Mouse (Mus musculus): ENCODE results near the gene Itga9. TPM values are rescaled to one million over a fixed set of nuclear protein-coding genes. Genes with fewer than 3 reads are reported as not detected.

Gene Itga9
- total and polyA plus RNA-seq, 2 experiments from 2014 or later, result 0.99 to 3.3 TPM

DNA sequence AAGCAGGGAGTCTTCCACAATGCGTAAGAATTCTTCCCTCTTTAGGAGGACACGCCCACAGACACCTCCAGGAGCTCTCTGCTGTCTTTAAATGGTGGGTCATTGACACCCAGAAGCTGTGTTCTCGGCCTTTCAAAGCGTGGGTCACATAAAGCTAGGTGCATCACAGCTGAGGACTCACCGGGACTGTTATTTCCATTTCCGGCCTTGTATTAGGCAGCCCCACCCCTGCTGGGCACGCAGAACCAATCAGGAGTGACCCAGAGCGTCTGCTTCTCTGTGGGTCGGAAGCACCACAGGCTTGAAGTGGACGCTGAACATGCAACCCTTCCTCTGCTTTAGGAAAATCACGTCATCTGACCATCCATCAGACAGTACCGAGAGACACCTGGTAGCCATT is 255.7 kb downstream of the Itga9 start:
- TF ChIP-seq CTCF (IDR thresholded peaks at IDR 0.05; ENCODE audit: low read depth), result no peak
- 87% methylated on average over 12 of the region's 12 CpGs for WGBS
- ATAC-seq (no peak), DNase-seq (no peak)
- Histone ChIP-seq H3K9me3 (ENCODE audit: low read length) (no peaks in the 10 kb centered on the region), H3K4me2 (ENCODE audit: low read depth) (no peak overlapping the region), H3K27me3 (ENCODE audit: insufficient read depth, low read length) (no peaks in the 10 kb centered on the region), H3K27ac (ENCODE audit: low read depth, low read length) (no peak overlapping the region), H3K4me1 (ENCODE audit: insufficient read depth) (no peaks in the 10 kb centered on the region), H3K9ac (no peak overlapping the region), H3K4me3 (ENCODE audit: low read depth, low read length) (no peak overlapping the region), H3K36me3 (ENCODE audit: insufficient read depth) (no peaks in the 10 kb centered on the region)

DNA sequence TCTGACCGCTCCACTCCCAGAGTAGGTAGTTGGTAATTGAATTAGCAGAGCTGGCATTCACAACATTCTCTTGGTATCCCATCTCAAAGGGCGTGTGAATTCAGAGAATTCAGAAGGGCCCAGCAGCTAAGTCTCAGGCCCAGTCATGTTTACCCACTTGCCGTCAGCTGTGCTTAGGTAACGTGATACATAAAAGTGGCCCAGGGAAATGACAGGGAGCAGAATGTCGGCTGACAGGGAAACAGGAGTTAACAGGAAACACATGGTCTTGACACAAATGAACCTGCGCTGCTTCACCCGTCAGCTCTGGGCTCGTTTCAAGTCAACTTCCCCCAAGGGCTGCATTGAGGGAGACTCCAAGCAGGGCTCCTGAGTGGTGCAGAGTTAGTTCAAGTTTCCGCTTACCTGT is 256.4 kb downstream of the Itga9 start:
- no peak overlapping the region for H3K4me2 ChIP-seq (ENCODE audit: low read depth)
- DNase-seq (no peak), ATAC-seq (no peak)
- 79% methylated on average over 9 of the region's 9 CpGs for WGBS
- TF ChIP-seq CTCF (IDR thresholded peaks at IDR 0.05; ENCODE audit: low read depth), result no peak
- H3K36me3 ChIP-seq (ENCODE audit: insufficient read depth), result no peaks in the 10 kb centered on the region
- H3K4me1 ChIP-seq (ENCODE audit: insufficient read depth), result no peaks in the 10 kb centered on the region
- no peaks in the 10 kb centered on the region for H3K9me3 ChIP-seq (ENCODE audit: low read length)
- H3K4me3 ChIP-seq (ENCODE audit: low read depth, low read length), result no peak overlapping the region
- H3K27ac ChIP-seq (ENCODE audit: low read depth, low read length), result no peak overlapping the region
- no peaks in the 10 kb centered on the region for H3K27me3 ChIP-seq (ENCODE audit: insufficient read depth, low read length)
- no peak overlapping the region for H3K9ac ChIP-seq

DNA sequence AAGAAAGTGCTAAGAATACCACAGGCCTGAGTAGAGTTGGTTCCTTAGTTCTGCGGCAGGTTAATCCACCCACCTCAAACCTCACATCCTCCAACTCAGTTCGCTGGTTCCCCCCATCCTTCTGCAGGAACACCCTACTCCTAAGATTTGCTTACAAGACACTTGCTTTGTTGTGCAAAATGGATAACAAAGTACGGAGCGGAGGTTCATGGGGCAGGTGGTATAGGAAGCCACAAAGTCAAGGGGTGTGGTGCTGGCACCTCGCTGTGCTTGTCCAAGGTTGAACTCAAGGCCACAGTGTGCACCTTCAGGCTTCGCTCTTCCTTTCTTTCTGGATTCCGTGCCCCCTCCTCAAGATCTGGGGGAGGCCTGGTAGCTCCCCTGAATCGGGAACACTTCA is 257.0 kb downstream of the Itga9 start:
- no peak for DNase-seq
- H3K9me3 ChIP-seq (ENCODE audit: low read length), result no peaks in the 10 kb centered on the region
- no peak overlapping the region for H3K9ac ChIP-seq
- H3K4me3 ChIP-seq (ENCODE audit: low read depth, low read length), result no peak overlapping the region
- H3K4me1 ChIP-seq (ENCODE audit: insufficient read depth), result no peaks in the 10 kb centered on the region
- ATAC-seq, result no peak
- H3K27ac ChIP-seq (ENCODE audit: low read depth, low read length), result no peak overlapping the region
- H3K27me3 ChIP-seq (ENCODE audit: insufficient read depth, low read length), result no peaks in the 10 kb centered on the region; the same call in 1 of the 2 replicates
- TF ChIP-seq CTCF (IDR thresholded peaks at IDR 0.05; ENCODE audit: low read depth), result no peak
- 90% methylated on average over 8 of the region's 8 CpGs for WGBS
- no peaks in the 10 kb centered on the region for H3K36me3 ChIP-seq (ENCODE audit: insufficient read depth)
- H3K4me2 ChIP-seq (ENCODE audit: low read depth), result no peak overlapping the region

DNA sequence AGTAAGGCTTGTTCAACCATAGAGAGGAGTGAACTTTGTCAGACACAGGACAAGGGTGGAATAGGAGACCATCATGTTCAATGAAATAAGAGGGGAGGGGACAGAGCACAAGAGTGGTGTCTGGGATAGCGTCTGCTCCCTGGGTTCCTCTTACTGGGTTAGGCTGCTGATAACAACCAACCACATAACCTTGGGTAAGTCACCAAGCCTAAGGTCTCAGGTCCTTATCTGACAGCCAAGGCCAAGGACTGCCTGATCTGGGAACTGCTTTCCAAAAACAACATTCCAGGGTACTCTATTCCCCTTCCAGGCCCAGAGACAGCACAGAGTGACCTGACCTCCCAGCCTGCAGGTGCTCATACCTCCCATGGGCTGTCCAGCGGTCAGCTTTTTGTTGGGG is 260.5 kb downstream of the Itga9 start:
- Histone ChIP-seq H3K4me1 (ENCODE audit: insufficient read depth) (no peaks in the 10 kb centered on the region), H3K27me3 (ENCODE audit: insufficient read depth, low read length) (no peaks in the 10 kb centered on the region; the same call in 1 of the 2 replicates), H3K36me3 (ENCODE audit: insufficient read depth) (no peaks in the 10 kb centered on the region), H3K4me2 (ENCODE audit: low read depth) (no peak overlapping the region), H3K9me3 (ENCODE audit: low read length) (no peaks in the 10 kb centered on the region), H3K27ac (ENCODE audit: low read depth, low read length) (no peak overlapping the region), H3K9ac (no peak overlapping the region), H3K4me3 (ENCODE audit: low read depth, low read length) (no peak overlapping the region)
- 93% methylated on average over 2 of the region's 2 CpGs for WGBS
- ATAC-seq, result no peak
- no peak for DNase-seq
- no peak for TF ChIP-seq CTCF (IDR thresholded peaks at IDR 0.05; ENCODE audit: low read depth)

DNA sequence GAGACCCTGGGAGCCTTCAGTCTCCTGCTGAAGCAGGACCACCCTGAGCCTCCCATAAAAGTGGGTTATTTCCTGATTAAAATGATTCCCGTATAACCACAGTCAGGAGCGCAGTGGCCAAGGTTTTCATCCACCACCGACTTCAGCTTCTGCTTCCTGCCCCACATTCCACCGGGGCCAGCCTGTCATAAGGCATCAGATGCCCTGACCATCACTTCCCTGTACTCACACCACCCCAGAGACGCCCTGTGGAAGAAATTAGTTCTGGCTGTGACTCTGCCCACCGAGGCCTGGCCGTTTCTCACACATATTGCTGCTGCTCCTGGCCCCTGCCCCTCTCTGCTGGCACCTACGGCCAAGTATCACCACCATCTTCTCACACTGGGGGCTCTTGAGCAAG is 261.4 kb downstream of the Itga9 start:
- Histone ChIP-seq H3K27me3 (ENCODE audit: insufficient read depth, low read length) (no peaks in the 10 kb centered on the region; the same call in 1 of the 2 replicates), H3K4me3 (ENCODE audit: low read depth, low read length) (no peak overlapping the region), H3K36me3 (ENCODE audit: insufficient read depth) (no peaks in the 10 kb centered on the region), H3K4me1 (ENCODE audit: insufficient read depth) (no peaks in the 10 kb centered on the region), H3K4me2 (ENCODE audit: low read depth) (no peak overlapping the region), H3K9me3 (ENCODE audit: low read length) (no peaks in the 10 kb centered on the region), H3K27ac (ENCODE audit: low read depth, low read length) (no peak overlapping the region), H3K9ac (no peak overlapping the region)
- ATAC-seq (no peak), DNase-seq (no peak)
- WGBS, result 95% methylated on average over 8 of the region's 8 CpGs
- TF ChIP-seq CTCF (IDR thresholded peaks at IDR 0.05; ENCODE audit: low read depth), result no peak

DNA sequence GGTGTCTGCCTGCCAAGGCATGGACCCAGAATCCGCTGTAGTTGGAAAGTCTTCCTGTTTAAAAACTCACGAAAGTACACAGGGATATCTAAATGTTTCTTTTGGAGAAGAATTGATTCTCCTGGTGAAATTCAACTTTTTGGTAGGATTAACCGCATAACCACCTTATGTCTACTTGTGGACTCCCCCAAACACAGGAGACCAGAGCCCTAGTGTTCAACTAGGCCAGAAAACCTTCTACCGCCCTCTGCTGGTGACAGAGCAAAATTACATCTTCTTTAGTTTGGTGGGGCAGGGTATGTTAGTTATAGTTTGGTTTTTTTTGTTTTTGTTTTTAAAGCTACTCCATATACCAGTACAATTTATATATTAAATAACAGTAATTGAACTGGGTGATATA is 264.6 kb downstream of the Itga9 start:
- no peak; the same call in 1 of the 2 replicates for ATAC-seq
- no peaks in the 10 kb centered on the region for H3K36me3 ChIP-seq (ENCODE audit: insufficient read depth)

DNA sequence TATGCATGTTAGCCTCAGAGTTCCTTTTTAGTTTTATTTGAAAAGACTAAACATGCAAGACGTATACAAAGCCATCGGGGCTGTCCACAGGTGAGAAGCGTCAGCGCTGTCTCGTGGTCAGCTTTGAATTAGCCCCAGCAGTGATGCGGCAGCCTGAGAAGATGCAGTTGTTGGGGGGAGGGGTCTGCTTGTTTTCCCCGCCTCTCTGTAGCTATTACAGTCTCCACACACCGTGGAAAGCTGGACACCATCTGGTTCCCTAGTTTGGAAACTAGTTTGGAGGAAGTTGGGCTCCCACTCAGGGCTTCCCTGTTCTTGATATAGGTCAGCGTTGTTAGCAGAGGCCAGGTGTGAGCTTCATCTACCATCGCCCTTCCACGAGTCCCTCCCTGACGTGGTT is 266.5 kb downstream of the Itga9 start:
- no peak overlapping the region for H3K27ac ChIP-seq (ENCODE audit: low read depth, low read length)
- no peaks in the 10 kb centered on the region for H3K9me3 ChIP-seq (ENCODE audit: low read length)
- 90% methylated on average over 12 of the region's 12 CpGs for WGBS
- H3K36me3 ChIP-seq (ENCODE audit: insufficient read depth), result no peaks in the 10 kb centered on the region
- H3K4me1 ChIP-seq (ENCODE audit: insufficient read depth), result no peaks in the 10 kb centered on the region
- no peak overlapping the region for H3K9ac ChIP-seq
- H3K27me3 ChIP-seq (ENCODE audit: insufficient read depth, low read length), result no peaks in the 10 kb centered on the region; the same call in 1 of the 2 replicates
- H3K4me2 ChIP-seq (ENCODE audit: low read depth), result no peak overlapping the region
- no peak overlapping the region for H3K4me3 ChIP-seq (ENCODE audit: low read depth, low read length)
- ATAC-seq (no peak), DNase-seq (no peak)
- no peak for TF ChIP-seq CTCF (IDR thresholded peaks at IDR 0.05; ENCODE audit: low read depth)

More for the DNA sequence above, 264.6 kb downstream of the Itga9 start:
- WGBS, result 45% methylated on average over 4 of the region's 4 CpGs
- H3K9me3 ChIP-seq (ENCODE audit: low read length), result no peaks in the 10 kb centered on the region
- H3K4me3 ChIP-seq (ENCODE audit: low read depth, low read length), result no peak overlapping the region
- DNase-seq, result peak; percentile 72
- no peaks in the 10 kb centered on the region; the same call in 1 of the 2 replicates for H3K27me3 ChIP-seq (ENCODE audit: insufficient read depth, low read length)
- H3K4me1 ChIP-seq (ENCODE audit: insufficient read depth), result no peaks in the 10 kb centered on the region
- H3K9ac ChIP-seq, result no peak overlapping the region
- no peak overlapping the region for H3K27ac ChIP-seq (ENCODE audit: low read depth, low read length)
- peak; percentile 83 for TF ChIP-seq CTCF (IDR thresholded peaks at IDR 0.05; ENCODE audit: low read depth)
- no peak overlapping the region for H3K4me2 ChIP-seq (ENCODE audit: low read depth)

DNA sequence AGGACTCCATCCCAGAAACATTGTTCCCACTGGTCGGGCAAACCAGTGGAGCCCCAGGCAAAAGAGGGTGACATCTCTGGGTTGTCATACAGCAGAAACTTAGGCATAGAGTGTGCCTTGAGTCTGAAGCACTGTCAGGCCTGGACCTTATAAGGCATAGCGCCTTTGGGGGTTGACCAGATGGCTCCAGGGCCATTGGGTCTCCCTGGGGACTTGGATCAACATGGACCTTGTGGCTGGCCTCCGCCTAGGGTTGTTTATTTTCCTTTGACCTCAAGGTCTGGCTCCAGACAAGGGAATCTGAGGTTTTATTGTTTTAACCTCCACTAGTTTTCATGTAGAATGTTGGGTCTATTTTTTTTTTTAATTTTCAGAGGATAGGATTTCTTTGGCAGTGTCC is 267.1 kb downstream of the Itga9 start:
- Histone ChIP-seq H3K27me3 (ENCODE audit: insufficient read depth, low read length) (no peaks in the 10 kb centered on the region), H3K4me2 (ENCODE audit: low read depth) (no peak overlapping the region), H3K27ac (ENCODE audit: low read depth, low read length) (no peak overlapping the region), H3K4me1 (ENCODE audit: insufficient read depth) (no peaks in the 10 kb centered on the region), H3K9me3 (ENCODE audit: low read length) (no peaks in the 10 kb centered on the region), H3K36me3 (ENCODE audit: insufficient read depth) (no peaks in the 10 kb centered on the region), H3K4me3 (ENCODE audit: low read depth, low read length) (no peak overlapping the region), H3K9ac (no peak overlapping the region)
- WGBS, result 87% methylated on average over 3 of the region's 3 CpGs
- DNase-seq (no peak), ATAC-seq (no peak)
- TF ChIP-seq CTCF (IDR thresholded peaks at IDR 0.05; ENCODE audit: low read depth), result no peak

Measured in forebrain, postnatal 0 days (tissue).